Mouse (Mus musculus): ENCODE data around the gene Ctns. TPM values are rescaled to one million over a fixed set of nuclear protein-coding genes. Genes with fewer than 3 reads are reported as not detected.

The Ctns gene
- polyA plus RNA-seq, 1 experiment from 2014 or later = 21.5 TPM

GRCm38 (mm10) chr11:73134222-73134621 is 64.6 kb downstream of the Ctns start:
- Histone ChIP-seq H3K27ac (replicated peaks) (no peak overlapping the region), H3K9ac (replicated peaks) (no peak overlapping the region; the same call in 1 of the 2 replicates), H3K9me3 (no peaks in the 10 kb centered on the region), H3K4me2 (replicated peaks) (no peak overlapping the region), H3K36me3 (no peaks in the 10 kb centered on the region), H3K4me1 (peaks cover 26% of the 10 kb centered on the region), H3K4me3 (no peak overlapping the region), H3K27me3 (no peaks in the 10 kb centered on the region)
- ATAC-seq (replicated peaks) = no peak
- WGBS = 93% methylated on average over 5 of the region's 5 CpGs

Other genes starting within 250 kb of the Ctns start
- 0.67 and 0.70 TPM in 2 replicates for gene Atp2a3, start 237.9 kb downstream of the Ctns start, polyA plus RNA-seq (2015; fragmentation: Nextera tagmentation; extraction: Ambion mirVana)
- gene P2rx1, start 199.9 kb downstream of the Ctns start, polyA plus RNA-seq (2015; fragmentation: Nextera tagmentation; extraction: Ambion mirVana) = 0.40 and 0.56 TPM in 2 replicates
- gene Camkk1, start 180.0 kb downstream of the Ctns start, polyA plus RNA-seq (2015; fragmentation: Nextera tagmentation; extraction: Ambion mirVana) = 19.6 TPM in 2 replicates
- gene Ncbp3, start 151.3 kb downstream of the Ctns start, polyA plus RNA-seq (2015; fragmentation: Nextera tagmentation; extraction: Ambion mirVana) = 10.7 and 11.1 TPM in 2 replicates
- gene Itgae, start 108.5 kb downstream of the Ctns start, polyA plus RNA-seq (2015; fragmentation: Nextera tagmentation; extraction: Ambion mirVana) = 0.18 and 0.34 TPM in 2 replicates
- gene Haspin, start 60.7 kb downstream of the Ctns start, polyA plus RNA-seq (2015; fragmentation: Nextera tagmentation; extraction: Ambion mirVana) = 7.6 and 7.7 TPM in 2 replicates
- 1.0 and 1.3 TPM in 2 replicates for gene P2rx5, start 38.6 kb downstream of the Ctns start, polyA plus RNA-seq (2015; fragmentation: Nextera tagmentation; extraction: Ambion mirVana)
- gene Emc6, start 22.0 kb downstream of the Ctns start, polyA plus RNA-seq (2015; fragmentation: Nextera tagmentation; extraction: Ambion mirVana) = 131 and 132 TPM in 2 replicates
- gene Tax1bp3, start 22.0 kb downstream of the Ctns start, polyA plus RNA-seq (2015; fragmentation: Nextera tagmentation; extraction: Ambion mirVana) = 172 and 173 TPM in 2 replicates
- gene Shpk, start 418 bp upstream of the Ctns start, polyA plus RNA-seq (2015; fragmentation: Nextera tagmentation; extraction: Ambion mirVana) = 1.2 and 1.6 TPM in 2 replicates
- gene Trpv1, start 35.2 kb upstream of the Ctns start, polyA plus RNA-seq (2015; fragmentation: Nextera tagmentation; extraction: Ambion mirVana) = 0.14 TPM in 1 of 2 replicates, not detected in the other
- gene Trpv3, start 68.3 kb upstream of the Ctns start, polyA plus RNA-seq (2015; fragmentation: Nextera tagmentation; extraction: Ambion mirVana) = 0.06 and 0.09 TPM in 2 replicates
- gene Aspa, start 130.6 kb upstream of the Ctns start, polyA plus RNA-seq (2015; fragmentation: Nextera tagmentation; extraction: Ambion mirVana) = 0.54 and 0.57 TPM in 2 replicates
- not detected in 2 replicates for gene Gm49340, start 130.7 kb upstream of the Ctns start, polyA plus RNA-seq (2015; fragmentation: Nextera tagmentation; extraction: Ambion mirVana)
- not detected in 2 replicates for gene Spata22, start 130.7 kb upstream of the Ctns start, polyA plus RNA-seq (2015; fragmentation: Nextera tagmentation; extraction: Ambion mirVana)
- not detected in 2 replicates for gene Olfr20, start 151.7 kb upstream of the Ctns start, polyA plus RNA-seq (2015; fragmentation: Nextera tagmentation; extraction: Ambion mirVana)
- gene Olfr376, start 172.2 kb upstream of the Ctns start, polyA plus RNA-seq (2015; fragmentation: Nextera tagmentation; extraction: Ambion mirVana) = not detected in 2 replicates
- gene Olfr1, start 200.6 kb upstream of the Ctns start, polyA plus RNA-seq (2015; fragmentation: Nextera tagmentation; extraction: Ambion mirVana) = not detected in 2 replicates
- gene Olfr378, start 229.4 kb upstream of the Ctns start, polyA plus RNA-seq (2015; fragmentation: Nextera tagmentation; extraction: Ambion mirVana) = not detected in 2 replicates

All from forebrain, embryonic 15.5 days (tissue).